Mouse (Mus musculus): ENCODE measurements around the gene Nts.

DNA sequence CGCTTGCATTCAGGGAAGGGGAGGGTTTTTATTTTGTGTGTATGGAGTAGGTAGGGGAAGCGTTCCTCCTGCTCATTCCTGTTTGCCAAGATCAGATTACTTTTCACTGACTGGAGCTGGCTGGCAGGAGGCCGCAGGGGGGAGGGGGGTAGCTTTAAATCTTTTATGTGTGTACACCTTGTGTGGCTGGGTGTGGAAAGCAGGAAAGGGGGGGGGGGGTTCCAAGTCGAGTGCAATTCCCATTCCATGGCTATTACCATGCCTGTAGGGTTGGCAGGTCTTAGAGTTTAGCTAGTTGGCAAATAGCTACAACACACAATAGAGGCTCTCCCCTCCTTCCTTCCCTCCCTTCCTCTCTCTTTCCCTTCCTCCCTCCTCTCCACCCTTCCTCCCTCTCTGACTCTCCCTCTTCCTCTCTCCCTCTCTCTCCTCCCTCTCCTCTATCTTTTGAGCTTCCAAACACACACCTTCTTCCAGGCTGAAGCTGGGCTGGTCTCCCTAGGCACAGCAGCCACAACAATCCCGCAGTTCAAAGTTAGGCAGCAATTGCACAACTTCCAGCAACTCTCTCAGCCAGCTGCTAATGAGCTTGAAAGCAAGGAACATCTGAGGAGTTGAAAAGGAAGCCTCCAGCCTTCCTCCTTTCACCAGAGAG, 21.6 kb upstream of the Nts start, which contains the start of gene Rassf9:
- TF ChIP-seq CTCF (IDR thresholded peaks at IDR 0.05; ENCODE audit: extremely low read depth, insufficient read length, insufficient replicate concordance, low read depth, low read length) (no peak), POLR2A (IDR thresholded peaks at IDR 0.05; ENCODE audit: low read depth, low read length) (no peak)

All from small intestine, adult 2 months (tissue).